Mouse (Mus musculus) erythroblast, adult 5-6 weeks (primary cell): Measurements from ENCODE around the gene Cradd. TPM values are rescaled to one million over a fixed set of nuclear protein-coding genes. Genes with fewer than 3 reads are reported as not detected.

Experiments used
- ATAC-seq: replicated peaks from 2 replicates; pipeline ENCODE4 v1.8.0; 2016; ENCODE audit warnings: moderate number of reproducible peaks, mild to moderate bottlenecking, moderate TSS enrichment, inconsistent platforms; ENCODE audit not compliant: poor library complexity, low FRiP score, severe bottlenecking
- total RNA-seq, 2 experiments: library from RNA; stranded (forward) in 1 of 2; stranded (reverse) in 1 of 2; fragments of 150-400 nt in 1 of 2; fragments of 200-764, 138-1000 nt in 1 of 2; gene quantifications; 2 replicates each; pipeline versions ENCODE4 v1.2.3 to v1.2.4; 2015 to 2017; ENCODE audit warnings: low replicate concordance in 2 of 2

The Cradd gene
- total RNA-seq (2015; ENCODE audit: low replicate concordance) (5.6 and 7.1 TPM in 2 replicates), total RNA-seq (2017; ENCODE audit: low replicate concordance) (0.09 and 3.8 TPM in 2 replicates)

- ATAC-seq, result peak; percentile 97
Observed at GRCm38 (mm10) chr10:95323393-95324277, at the start of gene Cradd. Gene Cradd, minus strand, starts transcription at chr10:95324133.

DNA sequence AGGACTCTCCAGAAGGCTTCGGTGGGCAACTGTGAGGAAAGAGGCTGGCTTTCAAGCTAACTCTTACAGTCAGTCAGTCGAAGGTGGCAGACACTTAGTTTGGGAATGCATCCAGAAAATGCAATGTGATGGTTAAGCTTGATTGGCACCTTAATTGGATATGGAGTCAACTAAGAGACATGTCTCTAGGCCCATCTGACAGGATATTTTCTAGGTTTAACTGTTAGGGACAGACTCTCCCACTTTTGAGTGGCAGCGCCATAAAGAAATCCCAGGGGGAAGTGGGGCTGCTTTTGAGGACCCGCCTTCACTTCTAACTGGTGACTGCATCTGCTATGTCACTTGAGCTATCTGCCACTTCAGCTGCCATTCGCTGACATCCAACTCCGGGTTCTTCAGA lies 49.4 kb upstream of the Cradd start:
- ATAC-seq, result no peak

- no peak for ATAC-seq
Observed at GRCm38 (mm10) chr10:95371942-95372341, 48.0 kb upstream of the Cradd start.

DNA sequence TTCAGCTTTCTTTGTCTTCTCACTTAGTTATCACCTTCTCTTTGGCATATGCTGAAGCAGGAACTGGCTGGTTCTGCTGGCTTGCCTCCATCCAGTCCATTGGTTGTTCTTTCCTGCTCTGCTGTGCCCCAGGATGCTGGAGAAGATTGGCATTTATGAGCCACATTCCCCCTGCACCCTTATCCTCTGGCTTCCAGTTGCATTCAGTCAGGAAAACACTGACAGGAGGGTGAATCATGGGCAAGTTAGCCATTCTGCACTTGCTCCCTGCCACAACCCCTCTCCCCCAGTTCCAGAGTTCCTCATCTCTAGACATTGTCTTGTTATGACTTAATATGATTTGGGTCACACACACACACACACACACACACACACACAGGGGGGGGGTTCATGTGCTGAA lies 45.3 kb upstream of the Cradd start:
- no peak for ATAC-seq

GRCm38 (mm10) chr10:95368151-95368550 lies 44.2 kb upstream of the Cradd start:
- ATAC-seq, result no peak

- ATAC-seq, result no peak
Observed at GRCm38 (mm10) chr10:95367661-95368089, 43.7 kb upstream of the Cradd start.

DNA sequence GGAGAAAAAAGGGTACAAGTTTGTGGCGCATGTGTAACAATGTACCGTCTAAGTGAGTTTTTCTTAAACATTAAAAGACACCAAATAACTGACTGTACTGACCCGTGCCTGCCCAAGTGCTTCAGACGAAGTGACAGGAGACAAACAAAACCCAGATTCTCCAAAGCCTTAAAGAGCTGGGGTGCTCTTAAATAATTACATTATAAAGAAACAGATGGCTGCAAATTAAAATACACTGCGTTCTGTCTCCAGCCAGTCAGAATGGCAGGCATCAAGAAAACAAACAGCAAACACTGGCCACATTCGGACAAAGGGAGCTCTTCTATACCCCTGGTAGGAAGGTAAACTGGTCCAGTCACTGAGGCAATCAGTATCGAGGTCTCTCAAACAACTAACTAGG lies 43.3 kb upstream of the Cradd start:
- no peak for ATAC-seq

- no peak for ATAC-seq
Observed at GRCm38 (mm10) chr10:95362326-95362725, 38.4 kb upstream of the Cradd start.

- ATAC-seq, result no peak
Observed at GRCm38 (mm10) chr10:95361260-95361841, 37.4 kb upstream of the Cradd start.

- ATAC-seq, result no peak
Observed at GRCm38 (mm10) chr10:95360048-95360447, 36.1 kb upstream of the Cradd start.

DNA sequence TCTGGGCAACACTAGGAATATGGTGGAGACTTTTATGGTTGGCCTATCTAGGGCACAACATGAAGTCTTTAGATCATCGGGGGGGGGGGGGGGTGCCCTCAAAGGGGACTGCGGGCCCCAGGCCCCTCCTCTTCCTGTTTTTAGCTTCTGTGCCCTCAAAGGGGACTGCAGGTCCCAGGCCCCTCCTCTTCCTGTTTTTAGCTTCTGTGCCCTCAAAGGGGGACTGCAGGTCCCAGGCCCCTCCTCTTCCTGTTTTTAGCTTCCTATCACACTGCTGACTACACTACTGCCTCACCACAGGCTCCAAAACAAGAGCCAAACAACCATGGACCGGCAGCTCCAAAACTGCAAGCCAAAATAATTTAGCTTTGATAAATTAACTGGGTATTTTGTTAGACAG lies 33.8 kb upstream of the Cradd start:
- ATAC-seq, result no peak

DNA sequence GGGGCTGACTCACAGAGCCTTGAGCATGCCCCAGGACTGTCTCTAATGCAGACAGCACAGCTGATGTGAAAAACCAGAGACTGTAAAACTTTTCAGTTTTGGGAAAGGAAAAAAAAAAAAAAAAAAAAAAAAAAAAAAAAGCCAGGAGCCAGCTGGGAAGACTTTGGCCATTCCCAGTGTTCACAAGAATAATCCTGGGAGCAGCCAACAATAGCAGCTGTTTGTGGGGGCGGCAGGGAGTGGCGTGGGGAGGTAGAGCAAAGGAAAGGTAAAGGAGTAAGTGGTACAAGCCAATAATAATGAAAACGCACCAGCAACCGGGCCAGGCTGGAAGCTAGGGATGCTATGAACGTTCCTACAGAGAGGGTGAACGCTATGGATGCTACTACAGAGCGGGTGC lies 32.8 kb upstream of the Cradd start:
- no peak for ATAC-seq

DNA sequence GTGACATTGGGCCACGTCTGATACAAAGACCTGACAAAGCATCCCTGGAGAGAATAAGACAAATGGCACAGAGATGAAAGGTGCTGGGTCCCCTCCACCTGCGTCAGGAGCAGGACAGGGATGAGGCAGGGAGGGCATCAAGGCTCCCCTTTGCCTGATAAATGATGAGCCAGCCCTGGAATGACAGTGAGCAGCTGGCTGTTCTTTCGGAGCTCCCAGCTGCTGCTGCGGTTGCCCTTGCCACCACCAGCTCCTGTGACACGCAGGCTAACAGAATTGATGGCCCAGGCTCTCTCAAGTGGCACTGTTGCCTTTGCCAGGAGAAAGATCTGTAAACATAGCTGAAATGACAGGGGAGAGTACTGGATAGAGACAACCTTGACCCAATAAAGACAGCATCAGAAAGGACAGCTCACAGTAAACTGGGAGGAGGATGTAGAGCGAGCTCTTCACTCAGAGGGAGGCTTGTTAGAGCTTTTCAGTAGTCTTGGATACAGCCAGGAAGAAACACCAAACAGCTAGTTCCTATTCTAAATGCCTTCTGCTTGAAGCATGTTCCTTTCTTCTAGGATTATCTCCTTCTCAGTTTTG lies 31.8 kb upstream of the Cradd start:
- no peak for ATAC-seq

DNA sequence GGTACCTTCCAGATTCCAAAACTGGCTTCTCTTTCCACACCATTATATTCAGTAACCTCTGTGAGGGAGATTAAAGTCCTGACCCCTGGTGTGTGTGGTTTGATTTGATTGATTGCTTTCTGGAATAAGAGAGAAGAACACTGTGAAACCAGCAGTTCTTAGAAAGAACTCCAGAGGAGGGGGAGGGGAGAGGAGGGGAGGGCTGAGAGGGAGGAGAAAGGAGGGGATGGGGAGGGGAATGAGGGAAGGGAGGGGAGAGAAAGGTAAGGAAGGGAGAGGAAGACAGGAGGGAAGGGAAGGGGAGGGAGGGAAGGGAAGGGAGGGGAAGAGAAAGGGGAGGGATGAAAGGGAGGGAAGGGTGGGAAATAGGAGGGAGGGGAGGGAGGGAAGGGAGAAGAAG lies 30.7 kb upstream of the Cradd start:
- ATAC-seq, result no peak

DNA sequence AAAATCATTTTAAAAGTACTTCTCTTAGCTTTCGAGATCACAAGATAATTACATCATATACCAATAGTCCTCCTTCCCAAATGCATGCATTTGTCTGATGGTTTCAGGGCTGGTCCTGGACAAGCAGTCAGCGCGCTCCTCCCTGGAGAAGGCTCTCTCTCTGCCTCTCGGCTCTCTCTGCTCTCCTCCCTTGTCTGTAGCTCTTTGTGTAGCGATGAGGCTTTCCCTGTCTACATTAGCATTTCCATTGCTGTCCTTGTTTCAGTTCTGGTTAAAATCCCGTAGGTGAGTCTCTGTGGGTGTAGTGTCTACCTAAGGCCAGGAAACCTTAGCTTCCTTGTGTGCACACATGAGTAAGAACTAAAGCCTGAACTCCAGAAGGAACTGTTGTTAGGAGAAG lies 30.1 kb upstream of the Cradd start:
- ATAC-seq, result no peak

GRCm38 (mm10) chr10:95348457-95348856 lies 24.5 kb upstream of the Cradd start:
- ATAC-seq, result no peak

GRCm38 (mm10) chr10:95347776-95348175 lies 23.8 kb upstream of the Cradd start:
- ATAC-seq, result no peak

DNA sequence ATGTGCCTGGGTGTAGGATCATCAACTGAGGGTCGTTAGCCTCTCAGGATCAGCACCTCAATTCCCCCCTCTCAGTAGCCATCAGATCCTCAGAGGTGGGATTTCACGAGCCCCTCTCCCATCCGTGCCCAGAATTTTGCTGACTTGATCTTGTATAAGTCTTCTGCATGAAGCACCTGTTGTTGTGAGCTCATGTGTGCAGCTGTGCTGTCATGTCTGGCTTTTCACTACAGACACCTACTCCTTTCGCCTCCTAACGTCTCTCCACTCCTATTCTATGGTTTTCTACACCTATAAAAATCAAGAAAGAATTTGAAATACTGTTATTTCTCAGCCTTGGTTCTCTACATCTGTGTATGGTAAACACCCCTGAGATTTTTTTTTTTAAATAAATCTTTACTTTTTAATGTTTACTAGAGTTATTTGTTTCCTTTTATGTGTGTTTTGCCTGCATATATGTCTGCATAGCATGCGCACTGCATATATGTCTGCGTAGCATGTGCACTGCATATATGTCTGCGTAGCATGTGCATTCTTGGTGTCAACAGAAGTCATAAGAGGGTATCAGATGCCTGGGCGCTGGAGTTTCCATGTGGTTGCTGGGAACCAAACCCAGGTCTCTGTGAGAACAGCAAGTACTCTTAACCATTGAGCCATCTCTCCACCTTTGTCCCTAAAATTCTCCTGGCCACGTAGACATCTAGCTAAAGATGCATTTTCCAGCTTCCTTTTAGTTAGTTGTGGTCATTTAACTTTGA lies 19.1 kb upstream of the Cradd start:
- ATAC-seq, result no peak

DNA sequence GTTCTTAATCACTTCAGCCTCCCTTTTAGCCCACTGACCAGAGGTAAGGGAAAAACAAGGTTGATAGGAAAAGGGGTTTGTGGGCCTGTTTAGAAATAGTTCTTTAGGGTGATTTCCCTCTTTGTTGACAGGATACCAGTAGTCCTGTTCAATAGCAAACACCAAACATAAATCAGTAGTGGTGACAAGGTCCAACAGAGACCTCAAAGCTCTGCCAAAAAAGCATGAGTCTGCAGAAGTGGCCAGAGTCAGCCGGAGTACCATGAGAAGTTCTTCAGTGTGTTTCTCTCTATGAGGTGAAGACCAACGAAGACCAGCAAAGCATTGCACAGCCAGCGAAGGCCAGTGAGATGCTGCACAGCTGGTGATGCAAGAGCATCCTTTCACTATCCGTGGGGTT lies 16.7 kb upstream of the Cradd start:
- no peak for ATAC-seq

DNA sequence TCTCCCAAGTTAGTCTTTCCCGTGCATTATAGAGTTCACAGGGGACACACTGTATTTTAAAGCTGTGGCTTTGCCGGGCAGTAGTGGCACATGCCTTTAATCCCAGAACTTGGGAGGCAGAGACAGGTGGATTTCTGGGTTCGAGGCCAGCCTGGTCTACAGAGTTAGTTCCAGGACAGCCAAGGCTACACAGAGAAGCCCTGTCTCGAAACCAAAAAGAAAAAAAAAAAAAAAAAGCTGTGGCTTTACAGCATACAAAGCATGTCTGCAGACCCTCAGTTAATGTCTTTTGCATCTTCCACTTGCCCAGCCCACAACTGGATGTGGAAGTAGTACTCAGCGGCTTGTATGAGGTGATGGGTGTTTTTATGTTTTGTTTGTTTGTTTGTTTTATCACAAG lies 13.7 kb upstream of the Cradd start:
- no peak for ATAC-seq
